Mouse (Mus musculus) cortical plate, adult 2 months (tissue): ENCODE results near the gene Scaf1.

Experiments
- CTCF ChIP-seq: fragments of 200-500 bp; IDR thresholded peaks from 2 replicates; pipeline ENCODE4 v1.5.1; 2011; ENCODE audit warnings: mild to moderate bottlenecking, control low read depth, low read length; ENCODE audit not compliant: insufficient read depth; ENCODE audit errors: extremely low read depth
- POLR2A ChIP-seq: fragments of 200-500 bp; IDR thresholded peaks from 2 replicates; pipeline ENCODE4 v1.6.1; 2011; ENCODE audit warnings: mild to moderate bottlenecking, low read length, control low read depth; ENCODE audit not compliant: insufficient read depth; ENCODE audit errors: extremely low read depth

GRCm38 (mm10) chr7:45005321-45005992, 10.7 kb downstream of the Scaf1 start:
- TF ChIP-seq CTCF (no peak), POLR2A (no peak)
